Mouse (Mus musculus) brain, embryonic 14.5 days (tissue): Measurements from ENCODE around the gene Amz2. TPM values are rescaled to one million over a fixed set of nuclear protein-coding genes. Genes with fewer than 3 reads are reported as not detected.
A peak's percentile ranks its signal among the peaks of the same experiment; 100 is the strongest.

Experiments
- DNase-seq: peaks from one replicate; pipeline ENCODE4 v3.0.0-alpha.2; 2011; ENCODE audit warnings: low read depth
- CTCF ChIP-seq: fragments of 200-500 bp; IDR thresholded peaks from 2 replicates; pipeline ENCODE4 v1.5.1; 2012; ENCODE audit warnings: inconsistent platforms, mild to moderate bottlenecking, moderate library complexity, borderline replicate concordance; ENCODE audit not compliant: insufficient read depth, insufficient read length; ENCODE audit errors: extremely low read depth
- POLR2A ChIP-seq: fragments of 200-500 bp; IDR thresholded peaks from 2 replicates; pipeline ENCODE4 v1.6.1; 2012; ENCODE audit warnings: mild to moderate bottlenecking, inconsistent platforms, borderline replicate concordance; ENCODE audit not compliant: poor library complexity, insufficient read depth, insufficient read length, severe bottlenecking; ENCODE audit errors: extremely low read depth
- polyA plus RNA-seq: library from polyadenylated mRNA; depleted of rRNA; stranded (reverse); fragments of >200 nt; gene quantifications from 2 replicates; pipeline ENCODE4 v1.2.3, GENCODE M21; 2012; rRNA removed

Gene Amz2
- polyA plus RNA-seq, 1 experiment = 183 TPM

GRCm38 (mm10) chr11:109494890-109495770, 69.4 kb downstream of the Amz2 start:
- DNase-seq = no peak
- TF ChIP-seq POLR2A (no peak), CTCF (no peak)

DNA sequence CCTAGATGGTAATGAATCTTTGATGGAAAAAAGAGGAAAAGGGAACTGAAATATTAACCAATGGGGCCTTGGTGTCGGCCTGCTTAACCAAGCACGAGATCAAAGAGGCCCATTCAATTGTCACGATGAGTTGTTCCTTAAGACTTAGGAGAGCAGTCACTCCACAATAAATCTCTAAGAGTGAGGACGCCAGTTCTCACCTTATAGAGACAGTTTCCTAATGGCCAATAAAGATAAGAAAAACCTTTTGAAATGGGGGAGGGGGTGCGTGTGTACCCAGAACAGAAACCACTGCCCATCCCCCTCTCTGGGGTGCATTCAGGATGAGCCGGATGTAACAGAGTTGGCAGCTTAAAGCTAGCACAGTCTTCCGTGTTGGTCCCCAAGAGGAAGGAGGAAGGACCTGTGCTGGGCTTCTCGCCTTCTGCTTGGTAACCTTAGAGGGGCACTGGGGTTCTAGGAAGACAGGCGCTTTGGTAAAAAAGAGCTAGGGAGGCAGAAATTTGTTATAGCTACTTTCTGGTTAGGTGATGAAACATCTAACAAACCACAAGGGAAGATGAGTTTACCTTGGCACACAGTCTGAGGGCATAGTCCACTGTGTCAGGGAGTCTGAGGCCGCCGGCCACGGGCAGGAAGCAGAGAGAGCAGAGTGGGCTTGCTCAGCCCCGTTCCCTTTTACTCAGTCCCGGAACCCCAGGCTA, 70.2 kb downstream of the Amz2 start:
- DNase-seq = no peak
- TF ChIP-seq CTCF (no peak), POLR2A (no peak)

DNA sequence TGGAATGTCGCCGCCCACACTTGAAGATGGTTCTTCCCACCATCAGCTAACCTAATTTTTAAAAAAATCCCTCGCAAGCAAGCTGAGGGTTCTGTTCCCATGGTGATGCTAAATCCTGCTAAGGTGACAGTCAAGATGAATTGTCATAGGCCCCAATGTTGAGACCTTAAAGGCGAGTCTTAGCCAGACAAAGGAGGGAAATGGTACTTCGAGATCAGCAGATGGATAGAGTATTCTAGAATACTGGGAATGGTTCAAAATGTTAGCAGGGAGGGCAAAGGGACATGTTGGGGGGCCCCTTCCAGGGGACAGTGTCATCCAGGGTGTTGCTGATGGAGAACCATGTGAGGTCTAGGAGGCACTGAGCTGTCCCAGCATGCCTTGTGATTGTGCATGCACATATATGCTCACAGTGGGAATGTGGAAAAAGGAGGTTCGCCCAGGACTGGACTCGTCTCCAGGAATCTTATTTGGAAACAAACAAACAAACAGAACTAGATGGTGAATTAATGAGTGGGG, 70.8 kb downstream of the Amz2 start:
- TF ChIP-seq CTCF = no peak
- TF ChIP-seq POLR2A = no peak
- no peak for DNase-seq

- peak; percentile 93 for DNase-seq
- TF ChIP-seq CTCF (no peak), POLR2A (no peak)
Observed at GRCm38 (mm10) chr11:109496996-109497714, 71.4 kb downstream of the Amz2 start.

GRCm38 (mm10) chr11:109497990-109498389, 72.2 kb downstream of the Amz2 start:
- no peak for TF ChIP-seq CTCF
- TF ChIP-seq POLR2A = no peak

GRCm38 (mm10) chr11:109500206-109500605, 74.5 kb downstream of the Amz2 start:
- TF ChIP-seq CTCF (no peak), POLR2A (no peak)
- no peak for DNase-seq

More at GRCm38 (mm10) chr11:109497990-109498389, 72.2 kb downstream of the Amz2 start:
- DNase-seq = no peak

Other genes starting within 250 kb of the Amz2 start
- 10.3 and 15.5 TPM in 2 replicates for gene Rgs9, start 127.8 kb upstream of the Amz2 start, polyA plus RNA-seq
- gene Gna13, start 63.1 kb upstream of the Amz2 start, polyA plus RNA-seq = 26.3 and 30.9 TPM in 2 replicates
- gene 9930022D16Rik, start 12.0 kb upstream of the Amz2 start, polyA plus RNA-seq = 0.03 TPM in 1 of 2 replicates, not detected in the other
- gene Arsg, start 47.4 kb downstream of the Amz2 start, polyA plus RNA-seq = 5.2 and 5.3 TPM in 2 replicates
- 1.4 and 3.2 TPM in 2 replicates for gene Slc16a6, start 47.7 kb downstream of the Amz2 start, polyA plus RNA-seq
- 7.1 and 10.2 TPM in 2 replicates for gene Wipi1, start 186.0 kb downstream of the Amz2 start, polyA plus RNA-seq
- 281 and 315 TPM in 2 replicates for gene Prkar1a, start 223.5 kb downstream of the Amz2 start, polyA plus RNA-seq